Mouse (Mus musculus) CH12.LX (cell line): Measurements from ENCODE around the gene A730061H03Rik. TPM values are rescaled to one million over a fixed set of nuclear protein-coding genes. Genes with fewer than 3 reads are reported as not detected.

Source experiments
- DNase-seq: peaks from one replicate; pipeline ENCODE4 v3.0.0-alpha.2; 2013; ENCODE audit errors: extremely low read depth
- H3K27ac ChIP-seq: 2 replicates; pipeline ENCODE4 v1.5.1; 2012; ENCODE audit warnings: low read depth, mild to moderate bottlenecking, control low read depth, moderate library complexity; ENCODE audit not compliant: insufficient read depth
- H3K27me3 ChIP-seq: replicated peaks from 2 replicates; pipeline ENCODE3; 2012; ENCODE audit warnings: inconsistent platforms
- H3K36me3 ChIP-seq, 2 experiments: replicated peaks in 1 of 2; 2 replicates each; pipeline versions ENCODE3 to v1.6.1; 2012; ENCODE audit warnings: inconsistent platforms in 1 of 2, low read length in 1 of 2, mild to moderate bottlenecking in 1 of 2, mixed read lengths in 1 of 2, moderate library complexity in 1 of 2; ENCODE audit not compliant: control insufficient read depth in 1 of 2, insufficient read depth in 1 of 2
- H3K4me1 ChIP-seq, 2 experiments: 2 replicates each; pipeline ENCODE4 v1.6.1; 2012; ENCODE audit warnings: inconsistent platforms in 1 of 2, moderate library complexity in 1 of 2; ENCODE audit not compliant: insufficient read depth in 2 of 2, control insufficient read depth in 1 of 2
- H3K4me2 ChIP-seq: 2 replicates; pipeline ENCODE4 v1.6.1; 2012; ENCODE audit warnings: low read depth, mild to moderate bottlenecking, control low read depth; ENCODE audit not compliant: poor library complexity, insufficient read depth, severe bottlenecking
- H3K4me3 ChIP-seq, 3 experiments: fragments of 150-350 bp in 1 of 3; sonication (generic) in 1 of 3; replicated peaks in 1 of 3; 2 replicates each; pipeline versions ENCODE3 to v1.5.1; 2011 to 2012; ENCODE audit warnings: low read depth in 2 of 3, low read length in 2 of 3, mild to moderate bottlenecking in 2 of 3, moderate library complexity in 2 of 3, control low read depth in 1 of 3, improper control_type of control experiment in 1 of 3, inconsistent platforms in 1 of 3, mixed read lengths in 1 of 3; ENCODE audit not compliant: poor library complexity in 1 of 3
- H3K79me2 ChIP-seq: replicated peaks from 2 replicates; pipeline ENCODE4 v1.6.1; 2012; ENCODE audit warnings: mild to moderate bottlenecking, moderate library complexity; ENCODE audit not compliant: control insufficient read depth, poor library complexity, insufficient read depth, severe bottlenecking; ENCODE audit errors: extremely low read depth
- H3K9ac ChIP-seq: 2 replicates; pipeline ENCODE4 v1.6.1; 2012; ENCODE audit warnings: low read depth, mild to moderate bottlenecking, control low read depth, moderate library complexity; ENCODE audit not compliant: insufficient read depth
- H3K9me3 ChIP-seq: replicated peaks from 2 replicates; pipeline ENCODE3; 2012; ENCODE audit warnings: low read length, inconsistent platforms, mixed read lengths
- BHLHE40 ChIP-seq: IDR thresholded peaks from 2 replicates; pipeline ENCODE4 v1.6.1; 2011; ENCODE audit warnings: mild to moderate bottlenecking, low read depth, low read length, improper control_type of control experiment
- CHD1 ChIP-seq: IDR thresholded peaks from 2 replicates; pipeline ENCODE4 v1.6.1; 2012; ENCODE audit warnings: low read depth, low read length, improper control_type of control experiment, inconsistent platforms
- E2F4 ChIP-seq: IDR thresholded peaks from 2 replicates; pipeline ENCODE4 v1.6.1; 2011; ENCODE audit warnings: low read depth, low read length, improper control_type of control experiment; ENCODE audit not compliant: insufficient replicate concordance
- GABPA ChIP-seq: IDR thresholded peaks from 2 replicates; pipeline ENCODE4 v1.6.1; 2012; ENCODE audit warnings: low read depth, low read length, improper control_type of control experiment, inconsistent platforms; ENCODE audit not compliant: insufficient replicate concordance
- IRF4 ChIP-seq: IDR thresholded peaks from 2 replicates; pipeline ENCODE4 v1.6.1; 2014; ENCODE audit warnings: low read depth, mild to moderate bottlenecking, inconsistent platforms, low read length, improper control_type of control experiment
- JUN ChIP-seq: IDR thresholded peaks from 2 replicates; pipeline ENCODE4 v1.6.1; 2011; ENCODE audit warnings: low read depth, mild to moderate bottlenecking, low read length, improper control_type of control experiment, moderate library complexity; ENCODE audit not compliant: insufficient read depth
- JUND ChIP-seq: conservative IDR thresholded peaks from 2 replicates; pipeline ENCODE4 v1.6.1; 2011; ENCODE audit warnings: low read depth, low read length, improper control_type of control experiment
- KAT2A ChIP-seq: IDR thresholded peaks from 2 replicates; pipeline ENCODE4 v1.6.1; 2012; ENCODE audit warnings: low read length, improper control_type of control experiment, inconsistent platforms; ENCODE audit not compliant: insufficient replicate concordance
- MEF2A ChIP-seq: IDR thresholded peaks from 2 replicates; pipeline ENCODE4 v1.6.1; 2014; ENCODE audit warnings: low read depth, mild to moderate bottlenecking, inconsistent platforms, low read length, improper control_type of control experiment, borderline replicate concordance
- MXI1 ChIP-seq: IDR thresholded peaks from 2 replicates; pipeline ENCODE4 v1.6.1; 2011; ENCODE audit warnings: mild to moderate bottlenecking, low read depth, low read length, improper control_type of control experiment
- MYC ChIP-seq: IDR thresholded peaks from 2 replicates; pipeline ENCODE4 v1.6.1; 2011; ENCODE audit warnings: low read depth, mild to moderate bottlenecking, improper control_type of control experiment, low read length
- POLR2A ChIP-seq: IDR thresholded peaks from 2 replicates; pipeline ENCODE4 v1.6.1; 2011; ENCODE audit warnings: low read depth, mild to moderate bottlenecking, improper control_type of control experiment, low read length
- RCOR1 ChIP-seq: conservative IDR thresholded peaks from 2 replicates; pipeline ENCODE4 v1.6.1; 2012; ENCODE audit warnings: low read depth, mild to moderate bottlenecking, inconsistent platforms, low read length, improper control_type of control experiment
- SMC3 ChIP-seq: IDR thresholded peaks from 2 replicates; pipeline ENCODE4 v1.6.1; 2011; ENCODE audit warnings: low read depth, low read length, improper control_type of control experiment
- TBP ChIP-seq: conservative IDR thresholded peaks from 2 replicates; pipeline ENCODE4 v1.6.1; 2011; ENCODE audit warnings: low read depth, low read length, improper control_type of control experiment
- TCF12 ChIP-seq: IDR thresholded peaks from 2 replicates; pipeline ENCODE4 v1.6.1; 2014; ENCODE audit warnings: low read depth, mild to moderate bottlenecking, inconsistent platforms, low read length, improper control_type of control experiment
- USF1 ChIP-seq: IDR thresholded peaks from 2 replicates; pipeline ENCODE4 v1.6.1; 2014; ENCODE audit warnings: low read depth, mild to moderate bottlenecking, inconsistent platforms, low read length, improper control_type of control experiment
- USF2 ChIP-seq: conservative IDR thresholded peaks from 2 replicates; pipeline ENCODE4 v1.6.1; 2011; ENCODE audit warnings: low read depth, low read length, improper control_type of control experiment
- ZC3H11A ChIP-seq: IDR thresholded peaks from 2 replicates; pipeline ENCODE4 v1.6.1; 2012; ENCODE audit warnings: low read depth, mild to moderate bottlenecking, inconsistent platforms, low read length, improper control_type of control experiment
- ZKSCAN1 ChIP-seq: IDR thresholded peaks from 2 replicates; pipeline ENCODE4 v1.6.1; 2012; ENCODE audit warnings: low read depth, inconsistent platforms, low read length, improper control_type of control experiment, borderline replicate concordance
- ZMIZ1 ChIP-seq: IDR thresholded peaks from 2 replicates; pipeline ENCODE4 v1.6.1; 2012; ENCODE audit warnings: low read depth, mild to moderate bottlenecking, inconsistent platforms, low read length, improper control_type of control experiment
- dilution Hi-C: fragments of 300-500 bp; cut with MboI; formaldehyde crosslinking; loops from 2 replicates; pipeline ENCODE4 v1.14.3; 2020; ENCODE audit warnings: low sequenced_read_pairs; ENCODE audit not compliant: extremely low pct_unique_long_range_greater_than_20kb, extremely low pct_ligation_motif_present
- in situ Hi-C: fragments of 300-500 bp; cut with MboI; formaldehyde crosslinking; loops from 3 replicates; pipeline ENCODE4 v1.14.3; 2019; ENCODE audit warnings: low sequenced_read_pairs, low pct_ligation_motif_present, low pct_unique_long_range_greater_than_20kb, mixed read lengths
- polyA plus RNA-seq: library from polyadenylated mRNA; unstranded; fragments of >175 nt; gene quantifications from 2 replicates; pipeline ENCODE4 v1.2.1, GENCODE M21; 2012; ENCODE audit warnings: low read depth; ENCODE audit not compliant: insufficient read length
- total RNA-seq, 2 experiments: library from RNA; depleted of rRNA; stranded (reverse); fragments of 300-350 nt in 1 of 2; fragments of >200 nt in 1 of 2; gene quantifications; 2 replicates each; pipeline ENCODE4 v1.2.3; 2012 to 2014

A730061H03Rik gene
- total and polyA plus RNA-seq, 3 experiments, result 0.34 to 0.93 TPM; not detected in 1

DNA sequence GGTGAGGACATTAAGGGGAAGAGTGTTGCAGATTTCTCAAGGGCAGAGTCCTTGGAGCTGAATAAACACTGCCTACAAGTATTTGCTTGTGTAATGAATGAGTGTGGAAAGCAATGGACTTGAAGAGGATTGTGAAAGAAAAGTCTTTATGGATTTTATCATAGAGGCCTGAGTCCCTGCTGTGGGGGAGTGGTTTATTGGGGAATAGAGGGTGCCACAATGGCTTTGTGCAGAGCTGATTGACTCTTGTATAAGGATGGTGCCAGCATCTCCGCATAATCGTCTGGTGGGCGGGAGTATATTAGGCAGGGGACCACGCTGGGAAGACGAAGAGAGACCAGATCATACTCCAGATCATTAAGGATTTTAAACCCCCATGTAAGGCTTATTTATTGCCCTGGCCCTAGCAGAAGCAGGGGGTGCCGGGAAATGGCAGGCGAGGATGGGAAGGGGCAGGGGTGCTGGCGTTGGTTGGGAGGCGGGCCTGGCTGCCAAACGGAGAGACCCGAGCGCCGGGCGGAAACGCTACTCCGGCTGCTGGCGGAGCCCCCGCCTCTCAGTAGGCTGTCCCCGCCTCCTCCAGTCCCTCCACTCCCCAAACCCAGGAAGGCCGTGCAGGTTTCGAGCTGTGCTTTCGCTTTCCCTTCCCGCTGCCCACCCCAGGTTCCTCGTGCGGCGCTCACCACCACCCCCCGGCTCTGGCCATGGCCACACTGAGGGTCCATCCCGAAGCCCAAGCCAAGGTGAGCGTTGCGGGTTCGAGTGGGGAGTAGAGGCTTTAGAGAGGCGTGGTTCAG lies 17.9 kb upstream of the A730061H03Rik start, which contains the start of gene Psme1 (continued):
- TF ChIP-seq JUN (no peak), MXI1 (peak; percentile 85; the same call in 1 of the 2 replicates), MYC (peak; percentile 78), ZKSCAN1 (no peak), TBP (peak; percentile 68), ZMIZ1 (peak; percentile 73; the same call in 1 of the 2 replicates), RCOR1 (no peak), MEF2A (peak; percentile 26; the same call in 1 of the 2 replicates), ZC3H11A (no peak)

DNA sequence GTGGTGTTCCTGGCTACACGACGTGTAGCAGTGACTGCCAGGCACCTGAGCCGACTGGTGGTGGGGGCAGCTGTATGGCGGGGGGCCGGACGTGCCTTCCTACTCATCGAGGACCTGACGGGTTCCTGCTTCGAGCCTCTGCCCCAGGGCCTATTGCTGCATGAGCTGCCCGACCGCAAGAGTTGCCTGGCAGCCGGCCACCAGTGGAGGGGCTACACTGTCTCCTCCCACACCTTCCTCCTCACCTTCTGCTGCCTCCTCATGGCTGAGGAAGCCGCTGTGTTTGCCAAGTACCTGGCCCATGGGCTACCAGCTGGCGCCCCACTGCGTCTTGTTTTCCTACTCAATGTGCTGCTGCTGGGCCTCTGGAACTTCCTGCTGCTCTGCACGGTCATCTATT lies 16.2 kb upstream of the A730061H03Rik start:
- dilution Hi-C loops, result no loop called here
- H3K9me3 ChIP-seq, result no peaks in the 10 kb centered on the region
- in situ Hi-C loops, result no loop called here
- no peak for DNase-seq
- no peak overlapping the region for H3K4me3 ChIP-seq
- no peak overlapping the region for H3K27ac ChIP-seq
- TF ChIP-seq SMC3 (no peak), JUND (no peak), KAT2A (no peak), RCOR1 (no peak), GABPA (no peak), CHD1 (no peak), POLR2A (no peak), USF2 (no peak), USF1 (no peak), TCF12 (no peak), E2F4 (no peak), IRF4 (no peak), BHLHE40 (no peak)
- H3K79me2 ChIP-seq, result peaks cover 12% of the 10 kb centered on the region
- H3K4me1 ChIP-seq, result peaks cover 13 to 27% of the 10 kb centered on the region in 2 experiments
- no peaks in the 10 kb centered on the region for H3K27me3 ChIP-seq
- peaks cover 15 to 20% of the 10 kb centered on the region in 2 experiments for H3K36me3 ChIP-seq
- H3K9ac ChIP-seq, result no peak overlapping the region
- no peak overlapping the region for H3K4me2 ChIP-seq
